12 mouse cellular contexts compared by ENCODE assay signal in the genomic region with DNA sequence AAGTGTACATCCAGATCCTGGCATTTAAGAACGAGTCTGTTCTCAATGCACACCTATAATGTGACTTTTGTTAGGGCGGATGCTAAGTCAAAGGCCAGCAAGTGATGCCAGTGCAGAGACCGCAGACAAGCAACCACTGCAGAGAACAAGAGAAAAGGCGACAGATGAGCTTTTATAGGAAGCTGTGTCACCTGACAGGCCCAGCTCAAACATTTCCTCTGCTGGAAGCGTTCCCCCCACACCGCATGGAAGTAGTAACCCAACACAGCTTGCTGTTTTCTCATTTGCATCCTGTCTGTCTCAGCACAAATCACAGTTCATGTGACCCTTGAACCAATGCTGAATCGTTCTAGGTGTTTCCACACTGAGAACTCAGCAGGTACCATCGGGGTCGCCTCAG. TPM values are rescaled to one million over a fixed set of nuclear protein-coding genes. Genes with fewer than 3 reads are reported as not detected.
DNase-seq lines count a peak whose midpoint lies in the region; ATAC-seq and TF ChIP-seq lines count a peak whose summit lies in the region.
"Had no signal": no experiment of that assay in that cellular context is flagged by ENCODE, and none has a peak within 500 bp of the region (broad histone marks: within the 10 kb centered on the region; RNA-seq: fewer than 3 reads in every experiment).

No protein-coding gene starts in this region.

- H3K4me3 ChIP-seq in kidney, adult 2 months (ENCODE audit: insufficient read depth, low read depth, low read length), result no peak overlapping the region
- no peak overlapping the region for H3K4me3 ChIP-seq in hindbrain, embryonic 14.5 days (replicated peaks; ENCODE audit: low read length)

- peak; percentile 82 for ATAC-seq in CD4-positive, CD25-positive, alpha-beta regulatory T cell, adult 4 months
- no peak; the same call in 1 of the 2 replicates for ATAC-seq in hindbrain, embryonic 14.5 days (ENCODE audit: low FRiP score)

- no peaks in the 10 kb centered on the region for H3K27me3 ChIP-seq in kidney, adult 2 months (replicated peaks; ENCODE audit: control insufficient read depth, insufficient read depth, low read length)
- no peaks in the 10 kb centered on the region for H3K27me3 ChIP-seq in hindbrain, embryonic 14.5 days (ENCODE audit: control insufficient read depth, insufficient read depth, low read length)

- H3K27ac ChIP-seq in kidney, adult 2 months (ENCODE audit: insufficient read depth, low read depth, low read length), result no peak overlapping the region
- no peak overlapping the region for H3K27ac ChIP-seq in hindbrain, embryonic 14.5 days
- H3K27ac ChIP-seq: stomach, postnatal 0 days had no signal

- 0 out of 2 replicates have a peak, but pooled peaks cover 3% of the 10 kb centered on the region for H3K4me1 ChIP-seq in kidney, adult 2 months (ENCODE audit: control insufficient read depth, insufficient read depth, low read length)
- H3K4me1 ChIP-seq in hindbrain, embryonic 14.5 days (replicated peaks; ENCODE audit: control insufficient read depth, insufficient read depth, low read length), result peaks cover 40% of the 10 kb centered on the region

- H3K36me3 ChIP-seq in kidney, adult 2 months (ENCODE audit: control insufficient read depth, insufficient read depth, low read length), result no peaks in the 10 kb centered on the region
- H3K36me3 ChIP-seq in hindbrain, embryonic 14.5 days (replicated peaks; ENCODE audit: control insufficient read depth, insufficient read depth), result no peaks in the 10 kb centered on the region

- no peak for TF ChIP-seq CTCF in kidney, adult 2 months (conservative IDR thresholded peaks at IDR 0.05; ENCODE audit: insufficient read depth, insufficient read length, low read depth, low read length)

- TF ChIP-seq POLR2A in kidney, adult 2 months (IDR thresholded peaks at IDR 0.05; ENCODE audit: low read depth, low read length), result no peak

- DNase-seq in kidney, adult 2 months, result peak; percentile 30
- DNase-seq in kidney, adult 8-10 months, result no peak
- DNase-seq in induced T-regulatory cell, adult 2 months (ENCODE audit: low read depth), result peak; percentile 26
- peak; percentile 7 to 29 for DNase-seq in thymus, postnatal 10 days (ENCODE audit: low spot score in 2 of 2)
- no peak for DNase-seq in hindbrain, embryonic 14.5 days (ENCODE audit: low spot score)
- DNase-seq in layer of hippocampus, postnatal 14 days (ENCODE audit: low spot score in 2 of 2), result no peak
- DNase-seq: adrenal gland, postnatal 10 days; liver, postnatal 0 days; lung, postnatal 4 days; spleen, adult 18-20 months had no signal

- 54% methylated on average over 9 of the region's 9 CpGs for WGBS in kidney, adult 2 months
- WGBS in hindbrain, embryonic 14.5 days, result 54% methylated on average over 9 of the region's 9 CpGs

- no peak overlapping the region for H3K9ac ChIP-seq in hindbrain, embryonic 14.5 days
- H3K9ac ChIP-seq: liver, postnatal 0 days had no signal

- H3K4me2 ChIP-seq in hindbrain, embryonic 14.5 days (replicated peaks), result no peak overlapping the region

- no peaks in the 10 kb centered on the region for H3K9me3 ChIP-seq in hindbrain, embryonic 14.5 days (ENCODE audit: control insufficient read depth, low read length)

RNA-seq across cellular contexts. Expression of a gene that starts 51.8 kb away (rescaled TPM):
- 1.2 and 2.2 TPM in 2 replicates for polyA plus RNA-seq in kidney, adult 2 months (2012; rRNA removed)
- polyA plus RNA-seq in CD4-positive, CD25-positive, alpha-beta regulatory T cell, adult 4 months (2017; shearing (Covaris generic)), result 1 to 10 TPM; 1.3 to 3.9 TPM
- polyA plus RNA-seq in hindbrain, embryonic 14.5 days (2014; fragmentation: Nextera tagmentation; extraction: Ambion mirVana), result 28.8 and 32.6 TPM in 2 replicates
- total RNA-seq in layer of hippocampus, postnatal 14 days (2021), result 10 to 100 TPM; 62.2 to 70.4 TPM

Comparison
In these comparisons a context has a peak if more than half of its experiments do, and no peak if none do; other contexts are left out.
1. DNase-seq: peak in kidney, adult 2 months (single experiment), induced T-regulatory cell, adult 2 months (single experiment) and thymus, postnatal 10 days (2 of 2); none in kidney, adult 8-10 months (0 of 2), hindbrain, embryonic 14.5 days (single experiment) and layer of hippocampus, postnatal 14 days (0 of 2).